Mouse (Mus musculus) thymus, adult 2 months (tissue): Measurements from ENCODE around the gene Ngef.

Experiments
- CTCF ChIP-seq: fragments of 200-500 bp; IDR thresholded peaks from 2 replicates; pipeline ENCODE4 v1.5.1; 2012; ENCODE audit warnings: mild to moderate bottlenecking, control low read depth, low read length, moderate library complexity, borderline replicate concordance; ENCODE audit not compliant: control insufficient read depth, poor library complexity, insufficient read depth; ENCODE audit errors: extremely low read depth
- POLR2A ChIP-seq: fragments of 200-500 bp; IDR thresholded peaks from 2 replicates; pipeline ENCODE4 v1.6.1; 2012; ENCODE audit warnings: mild to moderate bottlenecking, low read length, control low read depth, moderate library complexity; ENCODE audit not compliant: control insufficient read depth, poor library complexity, insufficient read depth; ENCODE audit errors: extremely low read depth

- TF ChIP-seq POLR2A, result no peak
- no peak for TF ChIP-seq CTCF
Measured at GRCm38 (mm10) chr1:87589980-87590379, 16.3 kb upstream of the Ngef start.
